Mouse (Mus musculus): ENCODE results near the gene Nanos2.

The Nanos2 gene

DNA sequence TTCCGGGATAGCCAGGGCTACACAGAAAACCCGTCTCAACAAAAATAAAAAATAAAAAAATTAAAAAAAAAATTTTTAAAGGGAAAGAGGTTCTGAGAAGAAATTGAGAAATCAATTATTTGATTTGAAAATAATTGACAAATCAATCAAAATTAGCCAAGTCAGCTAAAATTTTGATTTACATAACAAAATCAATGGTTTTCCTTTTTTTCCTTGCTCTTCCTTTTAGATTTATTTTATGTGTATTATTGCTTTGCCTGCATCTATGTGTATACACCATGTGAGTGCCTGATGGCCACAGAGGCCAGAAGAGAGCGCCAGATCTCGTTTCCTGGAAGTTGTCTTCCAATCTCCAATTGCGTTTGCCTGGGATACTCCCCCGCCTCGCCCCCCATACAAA, 30.7 kb downstream of the Nanos2 start:
- DNase-seq (ENCODE audit: low read depth, low spot score), result no peak

DNA sequence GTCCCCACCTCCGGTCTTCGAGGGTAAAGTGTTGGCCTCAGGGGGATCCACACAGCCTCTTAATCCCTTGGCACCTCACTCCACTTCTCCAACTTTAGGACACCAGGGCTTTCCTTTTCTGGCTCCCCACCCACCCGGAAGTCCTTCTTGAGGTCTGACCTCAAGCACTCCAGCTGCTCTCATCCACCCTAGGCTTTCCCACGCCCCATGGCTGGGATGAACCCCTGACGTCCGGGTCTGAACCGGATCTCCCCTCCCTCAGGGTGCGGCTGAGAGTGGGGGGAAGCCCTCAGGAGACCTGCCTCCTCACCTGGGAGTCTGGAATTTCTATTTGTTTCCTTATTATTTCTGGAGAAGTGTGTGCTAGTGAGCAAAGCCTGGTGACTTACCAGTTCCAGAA, 33.8 kb downstream of the Nanos2 start:
- DNase-seq (ENCODE audit: low read depth, low spot score), result no peak

DNA sequence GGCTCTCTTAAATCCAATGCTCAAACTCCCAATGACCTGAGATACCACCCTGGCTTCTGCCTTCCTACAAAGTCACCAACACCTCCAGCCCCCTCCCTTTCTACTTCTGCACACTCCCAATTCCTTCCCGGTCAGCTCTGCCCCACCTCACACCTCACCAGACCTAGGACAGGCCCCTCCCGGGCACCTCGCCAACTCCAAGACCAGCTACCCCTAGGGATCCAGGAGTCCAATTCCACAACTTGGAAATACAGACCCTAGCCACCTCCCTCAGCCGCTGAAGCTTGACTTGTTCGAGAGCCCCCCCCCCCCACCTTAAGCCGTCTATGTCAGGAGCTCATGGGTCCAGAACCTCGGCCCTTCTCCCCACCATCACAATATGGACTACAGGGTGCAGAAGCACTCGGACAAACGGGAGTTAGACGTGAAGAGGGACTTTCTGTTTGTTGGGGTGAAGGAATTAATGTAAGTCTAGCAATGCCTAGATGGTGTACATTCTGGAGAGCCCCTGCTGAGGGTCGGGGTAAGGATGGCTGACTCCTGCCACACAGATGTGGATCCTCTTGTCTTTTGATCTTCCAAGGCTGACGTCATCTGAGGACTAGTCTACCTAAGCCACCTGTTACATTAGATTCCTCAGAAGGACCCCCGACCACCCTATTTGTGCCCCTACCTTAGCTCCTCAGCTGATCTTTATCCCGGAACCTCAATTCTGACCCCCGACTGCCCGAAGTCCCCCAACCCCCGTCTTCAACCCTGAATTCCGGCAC, 35.2 kb downstream of the Nanos2 start:
- no peak for DNase-seq (ENCODE audit: low read depth, low spot score)

DNA sequence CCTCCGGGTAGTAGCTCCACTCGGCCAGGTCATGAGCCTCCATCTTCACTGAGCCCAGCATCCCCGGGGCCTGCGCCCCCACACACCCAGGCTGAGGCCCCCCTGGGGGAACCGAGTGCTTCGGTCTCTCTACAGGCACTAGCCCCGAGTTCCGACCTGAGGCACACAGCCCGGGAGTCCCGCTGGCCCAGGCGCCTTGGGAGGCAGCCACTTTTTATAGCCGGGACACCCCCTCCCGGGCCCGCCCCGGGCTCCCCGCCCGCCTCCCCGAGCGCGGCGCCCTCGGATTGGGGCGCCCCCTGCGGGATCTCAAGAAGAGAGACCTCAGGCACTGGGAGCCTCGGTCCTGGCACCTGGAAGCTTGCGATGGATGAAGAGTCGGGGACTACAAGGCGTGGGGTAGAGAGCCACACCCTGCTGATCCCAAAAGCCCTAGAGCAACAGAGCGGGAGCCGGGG, 36.2 kb downstream of the Nanos2 start, which contains the start of gene Foxa3:
Gene Foxa3 (minus strand): TSS at position 182 of the 458 bp plus-strand sequence.
- no peak for DNase-seq (ENCODE audit: low read depth, low spot score)

- peak; percentile 91 for DNase-seq (ENCODE audit: low read depth, low spot score)
Observed at GRCm38 (mm10) chr7:19024096-19024506, 36.9 kb downstream of the Nanos2 start, which contains the start of gene Sympk. Gene Sympk, plus strand, starts transcription at chr7:19024377.

- peak; percentile 32 for DNase-seq (ENCODE audit: low read depth, low spot score)
Observed at GRCm38 (mm10) chr7:19024581-19025255, 37.5 kb downstream of the Nanos2 start.

DNA sequence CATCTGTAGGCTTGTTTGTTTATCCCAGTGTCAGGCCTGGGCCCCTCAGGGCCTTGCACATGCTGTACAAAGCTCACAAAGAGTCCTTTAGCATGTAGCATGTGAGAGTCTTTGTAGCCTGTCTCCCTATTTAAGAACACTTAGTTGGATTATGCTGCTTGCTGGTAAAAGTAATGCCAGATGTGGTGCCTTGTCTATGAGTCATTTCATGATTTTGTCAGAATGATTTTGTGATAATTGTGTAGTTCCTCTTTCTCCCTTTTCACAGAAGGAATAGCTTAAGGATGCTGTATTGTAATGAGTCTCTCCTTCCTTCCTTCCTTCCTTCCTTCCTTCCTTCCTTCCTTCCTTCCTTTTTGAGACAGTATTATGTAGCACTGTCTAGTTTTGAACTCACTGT, 40.9 kb downstream of the Nanos2 start:
- DNase-seq (ENCODE audit: low read depth, low spot score), result peak; percentile 61

DNA sequence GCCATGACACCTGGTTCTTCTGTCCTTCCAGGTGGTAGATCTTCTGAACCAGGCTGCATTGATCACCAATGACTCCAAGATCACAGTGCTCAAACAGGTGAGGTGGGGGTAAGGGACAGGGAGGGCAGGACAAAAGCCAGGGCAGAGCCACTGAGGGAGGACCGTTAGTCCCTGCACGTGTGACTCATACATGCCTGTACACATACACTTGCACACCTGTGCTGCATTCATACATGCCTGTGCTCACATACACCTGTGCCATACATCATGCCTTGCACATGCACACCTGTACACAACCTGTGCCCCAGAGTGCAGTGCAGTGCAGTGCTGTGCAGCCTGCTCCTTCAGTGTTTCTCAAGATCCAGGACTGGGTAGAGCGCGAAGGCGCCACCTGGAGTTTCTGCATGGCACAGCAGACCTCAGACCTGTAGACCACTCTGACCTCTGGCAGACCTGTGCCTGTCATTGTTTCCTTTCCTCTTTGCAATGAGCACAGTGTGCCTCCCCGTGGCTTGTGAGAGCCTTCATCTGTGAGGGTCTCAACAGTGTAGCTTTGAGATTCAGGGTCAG, 42.0 kb downstream of the Nanos2 start:
- peak; percentile 64 for DNase-seq (ENCODE audit: low read depth, low spot score)

DNA sequence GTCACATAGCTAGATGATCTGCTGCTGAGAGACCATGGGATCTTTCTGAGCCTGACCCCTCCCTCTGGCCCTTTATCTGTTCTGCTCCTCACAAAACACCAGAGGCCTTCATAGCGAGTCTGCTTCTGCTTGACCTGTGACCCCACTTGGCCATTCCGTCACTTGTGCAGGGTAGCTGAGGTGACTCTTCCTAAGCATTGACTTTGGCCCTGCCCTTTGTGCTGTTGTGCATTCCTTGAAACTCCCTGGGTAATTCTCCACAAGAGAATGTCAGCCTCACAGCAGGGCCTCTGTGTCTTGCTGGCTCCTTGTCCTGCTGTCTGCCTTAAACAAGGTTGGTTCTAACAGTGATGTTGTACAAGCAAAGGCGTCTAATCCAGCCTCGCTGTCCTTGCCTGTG, 44.4 kb downstream of the Nanos2 start:
- no peak for DNase-seq (ENCODE audit: low read depth, low spot score)

Data from 3T3-L1 (cell line).